Mouse (Mus musculus) adrenal gland, adult 18-20 months (tissue): ENCODE results near the gene Prl2b1. TPM values are rescaled to one million over a fixed set of nuclear protein-coding genes. Genes with fewer than 3 reads are reported as not detected.

Experiments used
- DNase-seq, 2 experiments: peaks; one replicate each; pipeline ENCODE4 v3.0.0; 2021 to 2022; ENCODE audit warnings: low spot score in 2 of 2
- long read RNA-seq, 2 experiments: library from polyadenylated mRNA; stranded (forward); transcript quantifications; one replicate each; pipeline ENCODE4 v2.0.0; 2021
- total RNA-seq, 2 experiments: library from RNA; stranded (reverse); gene quantifications; 1 replicate in 1 of 2; 2 replicates in 1 of 2; pipeline ENCODE4 v1.2.3; 2021

Prl2b1 gene
- not detected for total RNA-seq
- long read RNA-seq, experiment 1 = 0 reads
- long read RNA-seq, experiment 2 = 0 reads

- DNase-seq = no peak
These were observed at the start of gene Prl2b1 for GRCm38 (mm10) chr13:27390746-27391145. Prl2b1 (minus strand) TSS chr13:27390846.

GRCm38 (mm10) chr13:27438588-27438987, 47.9 kb upstream of the Prl2b1 start, which contains the start of gene Prl8a6:
Prl8a6 (minus strand) TSS chr13:27438688.
- DNase-seq = no peak

- no peak for DNase-seq
These were observed 42.5 kb upstream of the Prl2b1 start for GRCm38 (mm10) chr13:27433159-27433558.

GRCm38 (mm10) chr13:27413640-27414039, 23.0 kb upstream of the Prl2b1 start:
- no peak for DNase-seq

- no peak for DNase-seq
These were observed 8.5 kb upstream of the Prl2b1 start for GRCm38 (mm10) chr13:27399061-27399724.

- no peak for DNase-seq
These were observed 45.3 kb downstream of the Prl2b1 start, which contains the start of gene Prl8a2 for GRCm38 (mm10) chr13:27345373-27345772. Prl8a2 (plus strand) TSS chr13:27345673.

GRCm38 (mm10) chr13:27342733-27343275, 47.8 kb downstream of the Prl2b1 start:
- DNase-seq = no peak

GRCm38 (mm10) chr13:27334989-27335388, 55.7 kb downstream of the Prl2b1 start:
- no peak for DNase-seq

Other genes with a start within 250 kb of the Prl2b1 start
- not detected for gene Prl3d3, start 234.1 kb downstream of the Prl2b1 start, total RNA-seq
- gene Prl3c1, start 194.2 kb downstream of the Prl2b1 start, total RNA-seq = not detected
- gene Prl3b1, start 149.0 kb downstream of the Prl2b1 start, total RNA-seq = not detected
- gene Prl3a1, start 131.4 kb downstream of the Prl2b1 start, total RNA-seq = not detected
- gene Prl6a1, start 78.2 kb downstream of the Prl2b1 start, total RNA-seq = not detected
- gene Prl8a2, start 45.2 kb downstream of the Prl2b1 start, total RNA-seq = 1 to 10 TPM in 1 of 2 experiments, under 1 TPM in 1; 0.90 to 2.2 TPM
- not detected for gene Prl8a6, start 47.8 kb upstream of the Prl2b1 start, total RNA-seq
- gene Prl8a8, start 122.4 kb upstream of the Prl2b1 start, total RNA-seq = not detected
- not detected for gene Prl8a9, start 173.8 kb upstream of the Prl2b1 start, total RNA-seq
- not detected for gene Prl8a1, start 191.3 kb upstream of the Prl2b1 start, total RNA-seq
- gene Prl7b1, start 219.7 kb upstream of the Prl2b1 start, total RNA-seq = not detected